Mouse (Mus musculus) cerebellum, adult 2 months (tissue): ENCODE measurements at regions not wholly inside any gene's neighbourhood (a gene's known extent, or its start where the extent isn't known, plus 50 kb on each side); places are given as distances from the start of the nearest gene placed in this dataset.

Experiments
- CTCF ChIP-seq: fragments of 200-500 bp; IDR thresholded peaks from 2 replicates; pipeline ENCODE4 v1.5.1; 2011; ENCODE audit warnings: low read depth, mild to moderate bottlenecking, control low read depth, low read length, moderate library complexity, borderline replicate concordance; ENCODE audit not compliant: insufficient read depth
- POLR2A ChIP-seq: fragments of 200-500 bp; IDR thresholded peaks from 2 replicates; pipeline ENCODE4 v1.6.1; 2011; ENCODE audit warnings: low read length, control low read depth, borderline replicate concordance; ENCODE audit not compliant: insufficient read depth

GRCm38 (mm10) chr8:89871966-89872365 lies 476.2 kb downstream of the Tox3 start:
- TF ChIP-seq CTCF (no peak), POLR2A (no peak)
